18 mouse cellular contexts compared by ENCODE assay signal in the genomic region with DNA sequence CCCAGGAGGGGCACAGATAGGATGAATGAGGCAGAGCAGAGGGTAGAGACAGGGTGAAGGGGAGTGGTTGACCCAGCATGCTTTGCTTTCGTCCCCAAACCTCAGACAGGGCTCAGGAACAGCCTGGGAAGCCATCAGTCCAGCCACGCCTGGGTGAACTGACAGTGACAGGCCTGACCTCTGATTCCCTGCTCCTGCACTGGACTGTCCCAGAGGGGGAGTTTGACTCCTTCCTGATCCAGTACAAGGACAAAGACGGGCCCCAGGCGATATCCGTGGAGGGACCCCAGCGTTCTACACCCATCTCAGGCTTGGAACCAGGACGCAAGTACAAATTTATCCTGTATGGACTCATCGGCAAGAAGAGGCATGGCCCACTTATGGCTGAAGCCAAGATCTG. TPM values are rescaled to one million over a fixed set of nuclear protein-coding genes. Genes with fewer than 3 reads are reported as not detected.
A peak's percentile ranks its signal among the peaks of the same experiment; 100 is the strongest.
DNase-seq lines count a peak whose midpoint lies in the region; ATAC-seq and TF ChIP-seq lines count a peak whose summit lies in the region.
"Had no signal": no experiment of that assay in that cellular context is flagged by ENCODE, and none has a peak within 500 bp of the region (broad histone marks: within the 10 kb centered on the region; RNA-seq: fewer than 3 reads in every experiment).

No protein-coding gene starts in this region.

- H3K36me3 ChIP-seq in heart, postnatal 0 days (replicated peaks; ENCODE audit: control insufficient read depth, insufficient read depth, low read length) = no peaks in the 10 kb centered on the region
- H3K36me3 ChIP-seq in kidney, embryonic 14.5 days (ENCODE audit: control insufficient read depth, insufficient read depth, low read length) = no peaks in the 10 kb centered on the region
- H3K36me3 ChIP-seq in testis, adult 2 months (ENCODE audit: control insufficient read depth, insufficient read depth, low read length) = no peaks in the 10 kb centered on the region
- H3K36me3 ChIP-seq: embryonic facial prominence, embryonic 12.5 days; forebrain, embryonic 15.5 days; heart, embryonic 10.5 days; heart, embryonic 15.5 days had no signal

- no peak for TF ChIP-seq EP300 in heart, postnatal 0 days (IDR thresholded peaks at IDR 0.05; ENCODE audit: low read depth)

- DNase-seq in heart, postnatal 0 days (ENCODE audit: low spot score) = no peak
- no peak for DNase-seq in heart, postnatal 4 days
- no peak for DNase-seq in kidney, adult 8-10 months
- no peak for DNase-seq in testis, postnatal 14 days (ENCODE audit: low spot score)
- peak; percentile 44 for DNase-seq in testis, postnatal 10 days (ENCODE audit: low spot score)
- no peak for DNase-seq in cerebellum, adult 9-10 months
- DNase-seq: adrenal gland, adult 8-10 months; cerebellum, adult 11 months; cerebellum, adult 8-10 months; cerebellum, postnatal 25 days; gastrocnemius, postnatal 14 days had no signal

- H3K27me3 ChIP-seq in heart, postnatal 0 days (ENCODE audit: control insufficient read depth, insufficient read depth, low read length) = peaks cover 16% of the 10 kb centered on the region
- H3K27me3 ChIP-seq in kidney, embryonic 14.5 days (ENCODE audit: control insufficient read depth, insufficient read depth, low read length) = peaks cover 3% of the 10 kb centered on the region; the same call in 1 of the 2 replicates
- no peaks in the 10 kb centered on the region for H3K27me3 ChIP-seq in testis, adult 2 months (ENCODE audit: control insufficient read depth, insufficient read depth, low read length)
- H3K27me3 ChIP-seq: forebrain, embryonic 15.5 days had no signal

- H3K4me2 ChIP-seq in heart, postnatal 0 days (ENCODE audit: low read depth, low read length) = no peak overlapping the region
- H3K4me2 ChIP-seq in kidney, embryonic 14.5 days (replicated peaks; ENCODE audit: low read depth, low read length) = no peak overlapping the region
- H3K4me2 ChIP-seq: embryonic facial prominence, embryonic 12.5 days; forebrain, embryonic 15.5 days; heart, embryonic 15.5 days; hindbrain, embryonic 14.5 days had no signal

- H3K9ac ChIP-seq in heart, postnatal 0 days (replicated peaks; ENCODE audit: low read depth, low read length) = no peak overlapping the region
- H3K9ac ChIP-seq in kidney, embryonic 14.5 days (ENCODE audit: low read depth, low read length) = no peak overlapping the region
- H3K9ac ChIP-seq: embryonic facial prominence, embryonic 12.5 days; forebrain, embryonic 15.5 days; heart, embryonic 15.5 days; hindbrain, embryonic 14.5 days had no signal

- TF ChIP-seq CTCF in heart, postnatal 0 days (IDR thresholded peaks at IDR 0.05; ENCODE audit: low read depth) = no peak
- no peak for TF ChIP-seq CTCF in testis, adult 2 months (IDR thresholded peaks at IDR 0.05; ENCODE audit: control insufficient read depth, insufficient read depth, insufficient replicate concordance, low read depth, low read length)

- no peak for ATAC-seq in heart, postnatal 0 days (ENCODE audit: insufficient read depth, low read depth)
- peak; percentile 40; the same call in 1 of the 2 replicates for ATAC-seq in kidney, embryonic 14.5 days (ENCODE audit: low FRiP score, low TSS enrichment)
- ATAC-seq: forebrain, embryonic 15.5 days had no signal

- no peak for TF ChIP-seq POLR2A in testis, adult 2 months (IDR thresholded peaks at IDR 0.05; ENCODE audit: control insufficient read depth, low read depth, low read length)

- peak overlapping the region; percentile 68 for H3K27ac ChIP-seq in heart, postnatal 0 days (ENCODE audit: low read depth)
- no peak overlapping the region for H3K27ac ChIP-seq in kidney, embryonic 14.5 days (ENCODE audit: low read depth, low read length)
- H3K27ac ChIP-seq in testis, adult 2 months (ENCODE audit: control insufficient read depth, insufficient read depth, low read depth, low read length) = peak overlapping the region; percentile 55; the same call in 1 of the 2 replicates
- H3K27ac ChIP-seq: embryonic facial prominence, embryonic 12.5 days; forebrain, embryonic 15.5 days; heart, embryonic 10.5 days; hindbrain, embryonic 14.5 days had no signal

- no peaks in the 10 kb centered on the region for H3K9me3 ChIP-seq in heart, postnatal 0 days (replicated peaks; ENCODE audit: control insufficient read depth, low read length)
- H3K9me3 ChIP-seq in kidney, embryonic 14.5 days (ENCODE audit: control insufficient read depth, low read length) = no peaks in the 10 kb centered on the region
- H3K9me3 ChIP-seq: embryonic facial prominence, embryonic 12.5 days; forebrain, embryonic 15.5 days; heart, embryonic 10.5 days; heart, embryonic 15.5 days had no signal

- no peak overlapping the region for H3K4me3 ChIP-seq in heart, postnatal 0 days (ENCODE audit: low read depth, low read length)
- no peak overlapping the region for H3K4me3 ChIP-seq in kidney, embryonic 14.5 days (ENCODE audit: low read length)
- no peak overlapping the region for H3K4me3 ChIP-seq in testis, adult 2 months (ENCODE audit: control insufficient read depth, low read depth, low read length)
- H3K4me3 ChIP-seq: embryonic facial prominence, embryonic 12.5 days; forebrain, embryonic 15.5 days; heart, embryonic 10.5 days; heart, embryonic 15.5 days had no signal

- WGBS in heart, postnatal 0 days = 73% methylated on average over 8 of the region's 8 CpGs
- 57% methylated on average over 8 of the region's 8 CpGs for WGBS in kidney, embryonic 14.5 days

- peaks cover 22% of the 10 kb centered on the region for H3K4me1 ChIP-seq in heart, postnatal 0 days (ENCODE audit: control insufficient read depth, insufficient read depth)
- 0 out of 2 replicates have a peak, but pooled peaks cover 3% of the 10 kb centered on the region for H3K4me1 ChIP-seq in kidney, embryonic 14.5 days (ENCODE audit: control insufficient read depth, insufficient read depth, low read length)
- peaks cover 16% of the 10 kb centered on the region for H3K4me1 ChIP-seq in testis, adult 2 months (ENCODE audit: control insufficient read depth, insufficient read depth, low read length)

RNA-seq across cellular contexts. Expression of gene Tnxb, which starts 12.8 kb away (rescaled TPM):
- 24.5 and 26.8 TPM in 2 replicates for total RNA-seq in heart, postnatal 0 days (2014; rRNA removed; ENCODE audit: low replicate concordance)
- polyA plus RNA-seq in heart, postnatal 0 days (2015; fragmentation: Nextera tagmentation; extraction: Ambion mirVana) = 1.8 and 2.0 TPM in 2 replicates
- 10 to 100 TPM; 47.1 to 54.2 TPM for total RNA-seq in heart, postnatal 4 days (2021)
- 0.15 and 0.26 TPM in 2 replicates for polyA plus RNA-seq in kidney, embryonic 14.5 days (2014; fragmentation: Nextera tagmentation; extraction: Ambion mirVana)
- polyA plus RNA-seq in testis, adult 2 months (2012; rRNA removed) = 0.77 and 1.9 TPM in 2 replicates

RNA-seq across cellular contexts. Expression of gene Atf6b, which starts 36.2 kb away (rescaled TPM):
- 15.8 and 16.6 TPM in 2 replicates for total RNA-seq in heart, postnatal 0 days (2014; rRNA removed; ENCODE audit: low replicate concordance)
- 22.5 and 24.3 TPM in 2 replicates for polyA plus RNA-seq in heart, postnatal 0 days (2015; fragmentation: Nextera tagmentation; extraction: Ambion mirVana)
- 10 to 100 TPM; 22.3 to 24.4 TPM for total RNA-seq in heart, postnatal 4 days (2021)
- polyA plus RNA-seq in kidney, embryonic 14.5 days (2014; fragmentation: Nextera tagmentation; extraction: Ambion mirVana) = 54.6 and 61.7 TPM in 2 replicates
- 27.9 and 28.4 TPM in 2 replicates for polyA plus RNA-seq in testis, adult 2 months (2012; rRNA removed)

RNA-seq across cellular contexts. Expression of gene Fkbpl, which starts 38.6 kb away (rescaled TPM):
- total RNA-seq in heart, postnatal 0 days (2014; rRNA removed; ENCODE audit: low replicate concordance) = 2.6 and 7.1 TPM in 2 replicates
- polyA plus RNA-seq in heart, postnatal 0 days (2015; fragmentation: Nextera tagmentation; extraction: Ambion mirVana) = 12.3 and 13.4 TPM in 2 replicates
- total RNA-seq in heart, postnatal 4 days (2021) = 1 to 10 TPM; 6.1 to 9.5 TPM
- 14.8 and 16.5 TPM in 2 replicates for polyA plus RNA-seq in kidney, embryonic 14.5 days (2014; fragmentation: Nextera tagmentation; extraction: Ambion mirVana)
- polyA plus RNA-seq in testis, adult 2 months (2012; rRNA removed) = 156 and 172 TPM in 2 replicates

RNA-seq across cellular contexts. Expression of gene Prrt1, which starts 53.8 kb away (rescaled TPM):
- 0.35 TPM in 1 of 2 replicates, not detected in the other for total RNA-seq in heart, postnatal 0 days (2014; rRNA removed; ENCODE audit: low replicate concordance)
- polyA plus RNA-seq in heart, postnatal 0 days (2015; fragmentation: Nextera tagmentation; extraction: Ambion mirVana) = 0.16 and 0.19 TPM in 2 replicates
- under 1 TPM; 0.52 to 0.91 TPM for total RNA-seq in heart, postnatal 4 days (2021)
- polyA plus RNA-seq in kidney, embryonic 14.5 days (2014; fragmentation: Nextera tagmentation; extraction: Ambion mirVana) = 0.16 and 0.18 TPM in 2 replicates
- 1.5 and 1.6 TPM in 2 replicates for polyA plus RNA-seq in testis, adult 2 months (2012; rRNA removed)

RNA-seq across cellular contexts. Expression of gene Ppt2, which starts 54.9 kb away (rescaled TPM):
- 35.7 and 37.4 TPM in 2 replicates for total RNA-seq in heart, postnatal 0 days (2014; rRNA removed; ENCODE audit: low replicate concordance)
- polyA plus RNA-seq in heart, postnatal 0 days (2015; fragmentation: Nextera tagmentation; extraction: Ambion mirVana) = 24.0 and 25.7 TPM in 2 replicates
- total RNA-seq in heart, postnatal 4 days (2021) = 10 to 100 TPM; 37.8 to 41.8 TPM
- 33.5 and 39.1 TPM in 2 replicates for polyA plus RNA-seq in kidney, embryonic 14.5 days (2014; fragmentation: Nextera tagmentation; extraction: Ambion mirVana)
- 15.9 and 20.2 TPM in 2 replicates for polyA plus RNA-seq in testis, adult 2 months (2012; rRNA removed)
